ENCODE assay signal across 8 mouse cellular contexts in genomic region chr1:167270342-167271111, GRCm38 (mm10). TPM values are rescaled to one million over a fixed set of nuclear protein-coding genes. Genes with fewer than 3 reads are reported as not detected.
DNase-seq lines count a peak whose midpoint lies in the region; ATAC-seq and TF ChIP-seq lines count a peak whose summit lies in the region.

No protein-coding gene starts in this region.

- in situ Hi-C loops in CH12.LX (cut with MboI; ENCODE audit: low pct_ligation_motif_present, low pct_unique_long_range_greater_than_20kb, low sequenced_read_pairs), result loop anchor here (10.0 kb wide), 1 partner anchor 46 kb away; no protein-coding TSS in a partner anchor

- no peaks in the 10 kb centered on the region for H3K27me3 ChIP-seq in heart, adult 2 months (ENCODE audit: control insufficient read depth, insufficient read depth, low read length)
- H3K27me3 ChIP-seq in CH12.LX (replicated peaks), result no peaks in the 10 kb centered on the region
- no peaks in the 10 kb centered on the region for H3K27me3 ChIP-seq in embryonic facial prominence, embryonic 14.5 days (replicated peaks; ENCODE audit: control insufficient read depth, insufficient read depth, low read length)

- DNase-seq in heart, adult 2 months, result peak in 1 of 2 experiments; percentile 49
- no peak for DNase-seq in heart, adult 9 months (ENCODE audit: low spot score in 2 of 2)
- DNase-seq in CH12.LX (ENCODE audit: extremely low read depth), result no peak
- peak; percentile 91 for DNase-seq in embryonic facial prominence, embryonic 14.5 days (ENCODE audit: low spot score)
- peak; percentile 69 for DNase-seq in induced T-regulatory cell, adult 2 months (ENCODE audit: low read depth)
- peak; percentile 65 to 82 for DNase-seq in lung, postnatal 4 days
- DNase-seq in thymus, postnatal 10 days (ENCODE audit: low spot score in 2 of 2), result peak; percentile 54 to 58
- no peak for DNase-seq in spleen, postnatal 10 days (ENCODE audit: low spot score in 2 of 2)

- H3K9ac ChIP-seq in heart, adult 2 months (ENCODE audit: low read depth, low read length), result no peak overlapping the region
- no peak overlapping the region for H3K9ac ChIP-seq in CH12.LX (ENCODE audit: insufficient read depth, low read depth)
- peak overlapping the region; percentile 47 for H3K9ac ChIP-seq in embryonic facial prominence, embryonic 14.5 days (ENCODE audit: low read depth, low read length)

- WGBS in heart, adult 2 months, result 15% methylated on average over 19 of the region's 19 CpGs
- WGBS in embryonic facial prominence, embryonic 14.5 days, result 6% methylated on average over 19 of the region's 19 CpGs

- no peaks in the 10 kb centered on the region for H3K9me3 ChIP-seq in CH12.LX (replicated peaks; ENCODE audit: low read length)
- no peaks in the 10 kb centered on the region for H3K9me3 ChIP-seq in embryonic facial prominence, embryonic 14.5 days (ENCODE audit: control insufficient read depth, low read length)

- no peak for TF ChIP-seq RAD21 in CH12.LX (IDR thresholded peaks at IDR 0.05; ENCODE audit: low read depth, low read length)

- no peak for TF ChIP-seq CTCF in heart, adult 2 months (IDR thresholded peaks at IDR 0.05)
- TF ChIP-seq CTCF in CH12.LX (conservative IDR thresholded peaks at IDR 0.05 in 1 of 2, IDR thresholded peaks at IDR 0.05 in 1 of 2; ENCODE audit: low read depth in 2 of 2, low read length in 2 of 2), result no peak

- H3K79me2 ChIP-seq in heart, adult 2 months (replicated peaks; ENCODE audit: control insufficient read depth, insufficient read depth, low read length), result 0 out of 2 replicates have a peak, but pooled peaks cover 1% of the 10 kb centered on the region
- peaks cover 96% of the 10 kb centered on the region for H3K79me2 ChIP-seq in CH12.LX (replicated peaks; ENCODE audit: control insufficient read depth, extremely low read depth, insufficient read depth, poor library complexity, severe bottlenecking)

- no peaks in the 10 kb centered on the region for H3K36me3 ChIP-seq in heart, adult 2 months (ENCODE audit: control insufficient read depth, insufficient read depth, low read length)
- H3K36me3 ChIP-seq in CH12.LX (replicated peaks in 1 of 2; ENCODE audit: control insufficient read depth in 1 of 2, insufficient read depth in 1 of 2, low read length in 1 of 2), result peaks cover 6 to 63% of the 10 kb centered on the region in 2 experiments
- H3K36me3 ChIP-seq in embryonic facial prominence, embryonic 14.5 days (ENCODE audit: control insufficient read depth, insufficient read depth, low read length), result no peaks in the 10 kb centered on the region

- peak overlapping the region; percentile 52 for H3K27ac ChIP-seq in heart, adult 2 months
- H3K27ac ChIP-seq in CH12.LX (ENCODE audit: insufficient read depth, low read depth), result no peak overlapping the region; the same call in 1 of the 2 replicates
- peak overlapping the region; percentile 75 for H3K27ac ChIP-seq in embryonic facial prominence, embryonic 14.5 days (replicated peaks; ENCODE audit: low read depth, low read length)

- peak overlapping the region; percentile 20 for H3K4me3 ChIP-seq in heart, adult 2 months
- no peak overlapping the region for H3K4me3 ChIP-seq in CH12.LX (replicated peaks in 1 of 3; ENCODE audit: low read depth in 2 of 3, low read length in 2 of 3, poor library complexity in 1 of 3)
- peak overlapping the region; percentile 16 for H3K4me3 ChIP-seq in embryonic facial prominence, embryonic 14.5 days (ENCODE audit: low read depth, low read length)

- peaks cover 23% of the 10 kb centered on the region for H3K4me1 ChIP-seq in heart, adult 2 months (ENCODE audit: control insufficient read depth, insufficient read depth, low read length)
- peaks cover 51 to 87% of the 10 kb centered on the region in 2 experiments for H3K4me1 ChIP-seq in CH12.LX (ENCODE audit: control insufficient read depth in 1 of 2, insufficient read depth in 2 of 2)
- peaks cover 39% of the 10 kb centered on the region for H3K4me1 ChIP-seq in embryonic facial prominence, embryonic 14.5 days (ENCODE audit: control insufficient read depth, insufficient read depth, low read length)

- peak; percentile 75 for ATAC-seq in embryonic facial prominence, embryonic 14.5 days (ENCODE audit: low read depth)

- no peak for TF ChIP-seq POLR2A in heart, adult 2 months (IDR thresholded peaks at IDR 0.05; ENCODE audit: insufficient read depth, low read depth, low read length)
- TF ChIP-seq POLR2A in CH12.LX (IDR thresholded peaks at IDR 0.05; ENCODE audit: low read depth, low read length), result no peak

- dilution Hi-C loops in CH12.LX (cut with MboI; ENCODE audit: extremely low pct_ligation_motif_present, extremely low pct_unique_long_range_greater_than_20kb, low sequenced_read_pairs), result no loop called here

- H3K4me2 ChIP-seq in CH12.LX (ENCODE audit: insufficient read depth, low read depth, poor library complexity, severe bottlenecking), result no peak overlapping the region
- peak overlapping the region; percentile 54 for H3K4me2 ChIP-seq in embryonic facial prominence, embryonic 14.5 days (ENCODE audit: low read depth, low read length)

- intact Hi-C loops in heart, adult 2 months (cut with DNase I), result no loop called here

- TF ChIP-seq EP300 in heart, adult 2 months (IDR thresholded peaks at IDR 0.05; ENCODE audit: insufficient read depth, low read depth, low read length), result no peak
- TF ChIP-seq EP300 in CH12.LX (IDR thresholded peaks at IDR 0.05; ENCODE audit: low read length), result no peak

TF ChIP-seq in CH12.LX, 34 proteins besides CTCF, POLR2A, EP300 and RAD21:
- no peak for TF ChIP-seq HCFC1 (IDR thresholded peaks at IDR 0.05; ENCODE audit: low read depth, low read length)
- peak; percentile 35; the same call in 1 of the 2 replicates for TF ChIP-seq BHLHE40 (IDR thresholded peaks at IDR 0.05; ENCODE audit: low read depth, low read length)
- TF ChIP-seq ZKSCAN1 (IDR thresholded peaks at IDR 0.05; ENCODE audit: borderline replicate concordance, low read depth, low read length), result no peak
- TF ChIP-seq USF2 (conservative IDR thresholded peaks at IDR 0.05; ENCODE audit: low read depth, low read length), result 0 out of 2 replicates have a peak, but pooled peaks have one; percentile 8
- TF ChIP-seq USF1 (IDR thresholded peaks at IDR 0.05; ENCODE audit: low read depth, low read length), result peak; percentile 41
- no peak for TF ChIP-seq MXI1 (IDR thresholded peaks at IDR 0.05; ENCODE audit: low read depth, low read length)
- TF ChIP-seq MAZ (IDR thresholded peaks at IDR 0.05; ENCODE audit: low read depth, low read length), result no peak
TF ChIP-seq in CH12.LX: peak in this region for 3.

RNA-seq across cellular contexts. Expression of gene Uck2, which starts 14.6 kb away (rescaled TPM):
- 10 to 100 TPM; 45.9 to 57.6 TPM for total RNA-seq in heart, adult 2 months (2021)
- polyA plus RNA-seq in heart, adult 2 months (2012; rRNA removed), result 21.4 and 27.5 TPM in 2 replicates
- 235 and 254 TPM in 2 replicates for total RNA-seq in CH12.LX (2012; rRNA removed)
- total RNA-seq in CH12.LX (2014; rRNA removed), result 312 and 363 TPM in 2 replicates
- 323 and 392 TPM in 2 replicates for polyA plus RNA-seq in CH12.LX (2012; ENCODE audit: insufficient read length, low read depth)
- polyA plus RNA-seq in embryonic facial prominence, embryonic 14.5 days (2014; fragmentation: Nextera tagmentation; extraction: Ambion mirVana), result 54.8 and 56.2 TPM in 2 replicates

RNA-seq across cellular contexts. Expression of gene Tmco1, which starts 37.7 kb away (rescaled TPM):
- total RNA-seq in heart, adult 2 months (2021), result 10 to 100 TPM; 88.2 to 95.3 TPM
- polyA plus RNA-seq in heart, adult 2 months (2012; rRNA removed), result 60.3 and 117 TPM in 2 replicates
- total RNA-seq in CH12.LX (2012; rRNA removed) (80.6 and 87.0 TPM in 2 replicates), CH12.LX (2014; rRNA removed) (153 and 168 TPM in 2 replicates)
- 92.8 and 127 TPM in 2 replicates for polyA plus RNA-seq in CH12.LX (2012; ENCODE audit: insufficient read length, low read depth)
- 80.6 and 90.0 TPM in 2 replicates for polyA plus RNA-seq in embryonic facial prominence, embryonic 14.5 days (2014; fragmentation: Nextera tagmentation; extraction: Ambion mirVana)

Comparison
In these comparisons a context has a peak if more than half of its experiments do, and no peak if none do; other contexts are left out.
1. DNase-seq: peak in embryonic facial prominence, embryonic 14.5 days (single experiment), induced T-regulatory cell, adult 2 months (single experiment), lung, postnatal 4 days (2 of 2) and thymus, postnatal 10 days (2 of 2); none in heart, adult 9 months (0 of 2), CH12.LX (single experiment) and spleen, postnatal 10 days (0 of 2).
2. H3K4me3 ChIP-seq: peak in heart, adult 2 months (single experiment) and embryonic facial prominence, embryonic 14.5 days (single experiment); none in CH12.LX (0 of 3).